Mouse (Mus musculus): Measurements from ENCODE around the gene Gpr3. TPM values are rescaled to one million over a fixed set of nuclear protein-coding genes. Genes with fewer than 3 reads are reported as not detected.

Gpr3 gene
- 1 to 10 TPM; 6.0 to 9.0 (median 6.9) TPM for total RNA-seq (2022)

DNA sequence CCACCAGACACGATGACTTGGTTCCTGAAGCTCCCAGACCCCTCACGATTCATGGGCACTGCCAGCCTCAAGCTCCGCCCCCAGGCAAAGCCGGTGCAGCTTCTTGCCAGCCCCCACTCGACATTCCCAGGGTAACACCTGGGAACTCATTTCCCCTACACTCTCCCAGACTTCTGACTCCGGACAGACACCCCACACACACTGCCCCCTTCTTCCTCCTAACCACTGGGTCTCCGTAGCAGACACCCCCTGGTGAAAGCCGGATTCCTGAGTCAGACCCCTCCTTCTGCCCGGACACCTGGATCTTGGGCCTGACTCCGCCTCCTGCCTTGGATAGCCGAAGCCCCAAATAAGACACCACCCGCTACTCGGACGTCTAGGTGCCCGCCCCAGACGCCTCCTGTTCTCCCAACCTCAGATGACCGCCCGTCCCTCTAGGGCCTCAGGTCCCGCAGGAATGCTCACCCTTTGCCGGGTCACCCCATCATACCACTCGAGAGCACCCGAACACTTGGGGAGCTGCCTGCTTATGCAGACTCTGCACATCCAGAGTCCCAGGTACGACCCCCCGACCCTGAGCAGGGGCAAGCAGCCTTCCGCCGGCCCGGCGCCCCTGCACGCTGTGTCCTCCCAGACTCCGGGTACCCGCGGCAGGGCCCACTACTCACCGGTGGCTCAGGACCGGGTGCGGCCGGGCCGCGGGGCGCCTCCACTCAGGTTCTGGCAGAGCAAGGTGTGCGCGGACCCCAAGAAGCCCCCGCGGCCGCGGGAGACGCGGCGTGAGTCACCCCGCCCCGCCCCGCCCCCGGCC lies at the start of gene Gpr3, which contains the start of gene Cd164l2:
TSS of gene Gpr3 (minus strand) at position 786 of the 811 bp plus-strand sequence.
TSS of gene Cd164l2 (plus strand) at position 381 of the 811 bp plus-strand sequence.
- peak in 1 of 2 experiments; percentile 46 for DNase-seq (ENCODE audit: low spot score in 2 of 2)

GRCm38 (mm10) chr4:133261641-133262374 lies 49.5 kb upstream of the Gpr3 start:
- no peak for DNase-seq (ENCODE audit: low spot score in 2 of 2)

GRCm38 (mm10) chr4:133257798-133258408 lies 45.6 kb upstream of the Gpr3 start:
- DNase-seq (ENCODE audit: low spot score in 2 of 2), result no peak

GRCm38 (mm10) chr4:133257230-133257629 lies 44.9 kb upstream of the Gpr3 start:
- no peak for DNase-seq (ENCODE audit: low spot score in 2 of 2)

DNA sequence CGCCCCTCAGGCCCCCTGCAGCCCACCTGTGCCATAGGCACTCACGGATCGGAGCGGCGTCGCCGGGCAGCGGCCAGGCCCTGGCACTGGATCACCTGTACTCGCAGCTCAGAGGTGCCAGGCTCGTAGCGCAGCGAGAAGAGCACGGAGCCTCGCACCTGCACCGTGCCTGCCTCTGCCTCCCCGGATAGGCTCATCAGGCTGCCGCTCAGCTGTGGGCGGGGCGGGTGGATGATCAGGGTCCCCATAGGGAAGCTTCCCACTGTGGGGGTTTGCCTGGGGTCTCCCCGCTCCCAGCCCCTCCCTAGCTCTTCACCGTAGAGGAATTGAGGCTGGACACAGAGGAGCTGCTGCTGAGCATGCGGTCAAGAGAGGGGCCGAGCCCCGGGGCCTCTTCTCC lies 44.5 kb upstream of the Gpr3 start:
- no peak for DNase-seq (ENCODE audit: low spot score in 2 of 2)

DNA sequence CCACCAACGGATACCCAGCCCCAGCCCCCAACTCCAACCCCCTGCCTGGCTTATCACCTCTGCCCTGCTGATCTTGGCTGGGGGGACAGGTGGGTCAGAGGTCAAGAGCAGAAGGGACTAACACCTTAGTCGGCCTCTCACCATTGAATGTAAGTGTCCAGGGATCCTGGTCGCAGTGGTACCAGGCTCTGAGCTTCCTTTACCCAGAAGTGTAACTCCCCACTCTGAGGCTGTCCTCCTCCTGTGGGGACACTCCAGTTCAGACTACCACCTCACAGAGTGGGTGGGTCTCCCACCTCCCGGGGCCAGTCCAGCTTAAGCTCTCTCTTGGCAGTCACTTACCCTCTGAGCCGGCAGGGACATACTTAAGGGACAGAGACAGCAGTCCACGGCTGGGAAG lies 43.1 kb upstream of the Gpr3 start:
- DNase-seq (ENCODE audit: low spot score in 2 of 2), result no peak

- no peak for DNase-seq (ENCODE audit: low spot score in 2 of 2)
Observed at GRCm38 (mm10) chr4:133253412-133253811, 41.1 kb upstream of the Gpr3 start.

DNA sequence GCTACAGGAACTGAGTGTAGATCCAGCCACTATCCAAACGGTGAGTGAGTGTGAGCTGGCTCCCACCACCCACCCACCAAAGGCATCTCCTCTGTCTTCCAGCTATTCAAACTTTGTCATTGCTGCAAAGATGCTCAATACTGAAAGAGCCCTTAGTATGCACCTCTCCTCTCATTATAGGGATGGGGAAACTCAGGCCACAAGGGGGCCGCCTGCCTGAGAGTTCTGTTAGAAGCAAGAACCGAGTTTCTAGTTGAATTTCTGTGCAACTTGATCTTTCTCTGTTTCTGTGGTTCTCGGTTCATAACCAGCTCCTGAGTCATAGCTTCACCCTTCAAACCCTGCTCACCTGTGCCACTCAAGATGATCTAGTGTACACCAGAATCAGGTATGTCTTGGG lies 39.8 kb upstream of the Gpr3 start:
- DNase-seq (ENCODE audit: low spot score in 2 of 2), result no peak

DNA sequence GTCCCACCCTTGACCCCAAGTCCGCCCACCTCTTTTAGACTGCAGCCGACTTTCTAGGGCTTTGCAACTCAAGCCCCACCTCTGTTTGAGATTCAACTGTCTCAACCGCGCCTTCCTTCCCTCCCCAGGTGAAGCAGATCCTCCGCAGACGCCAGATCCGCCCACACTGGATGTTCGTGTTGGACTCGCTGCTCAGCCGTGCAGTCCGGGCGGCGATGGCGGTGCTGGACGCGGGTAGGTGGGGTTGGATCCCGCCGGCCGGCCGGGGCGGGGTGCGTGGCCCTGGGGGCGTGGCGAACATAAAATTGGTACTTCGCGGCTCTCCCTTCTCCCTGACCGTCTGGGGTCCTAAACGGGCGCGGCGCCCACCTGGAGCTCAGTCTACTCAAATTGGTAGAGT lies 38.9 kb upstream of the Gpr3 start:
- DNase-seq (ENCODE audit: low spot score in 2 of 2), result no peak

GRCm38 (mm10) chr4:133250609-133251008 lies 38.3 kb upstream of the Gpr3 start:
- peak; percentile 65 to 75 for DNase-seq (ENCODE audit: low spot score in 2 of 2)

- DNase-seq (ENCODE audit: low spot score in 2 of 2), result no peak
Observed at GRCm38 (mm10) chr4:133247806-133248449, 35.6 kb upstream of the Gpr3 start.

DNA sequence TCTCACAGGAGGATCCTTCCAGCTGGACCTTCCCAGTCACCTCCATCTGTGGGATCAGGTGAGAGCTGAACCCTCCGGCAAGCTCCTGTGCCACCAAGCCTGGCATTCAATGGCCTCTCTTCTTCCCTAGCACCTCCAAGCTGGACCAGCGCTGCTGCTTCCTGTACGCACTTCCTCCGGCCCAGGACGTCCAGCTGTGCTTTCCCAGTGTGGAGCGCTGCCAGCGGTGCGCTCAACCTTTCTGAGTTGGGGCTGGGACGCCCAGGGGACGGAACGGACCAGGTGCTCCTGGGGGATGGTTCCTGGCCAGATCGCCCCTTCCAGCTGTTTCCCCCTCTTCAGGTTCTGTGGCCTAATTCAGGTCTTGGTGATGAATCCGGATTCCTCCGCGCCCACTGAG lies 34.7 kb upstream of the Gpr3 start:
- DNase-seq (ENCODE audit: low spot score in 2 of 2), result no peak

- DNase-seq (ENCODE audit: low spot score in 2 of 2), result no peak
Observed at GRCm38 (mm10) chr4:133244289-133244688, 32.0 kb upstream of the Gpr3 start.

GRCm38 (mm10) chr4:133243538-133243937 lies 31.2 kb upstream of the Gpr3 start:
- no peak for DNase-seq (ENCODE audit: low spot score in 2 of 2)

DNA sequence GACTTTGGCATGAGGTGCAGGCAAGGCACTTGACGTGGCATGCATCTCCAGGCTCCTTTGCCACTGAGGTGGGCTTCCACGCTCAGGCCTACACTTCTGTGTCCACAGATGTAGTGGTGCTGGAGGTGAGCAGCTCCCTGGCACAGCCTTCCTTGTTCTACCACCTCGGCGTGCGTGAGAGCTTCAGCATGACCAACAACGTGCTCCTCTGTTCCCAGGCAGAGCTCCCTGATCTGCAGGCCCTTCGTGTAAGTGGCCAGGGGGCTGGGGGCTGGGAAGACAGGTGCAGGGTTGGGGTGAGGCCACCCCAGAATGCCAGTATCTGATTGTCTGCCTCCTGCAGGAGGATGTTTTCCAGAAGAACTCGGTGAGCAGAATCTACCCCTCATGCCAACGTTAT lies 30.4 kb upstream of the Gpr3 start:
- no peak for DNase-seq (ENCODE audit: low spot score in 2 of 2)

GRCm38 (mm10) chr4:133241910-133242309 lies 29.6 kb upstream of the Gpr3 start:
- DNase-seq (ENCODE audit: low spot score in 2 of 2), result no peak

- peak; percentile 81 to 87 for DNase-seq (ENCODE audit: low spot score in 2 of 2)
Observed at GRCm38 (mm10) chr4:133240934-133241908, 28.9 kb upstream of the Gpr3 start.

DNA sequence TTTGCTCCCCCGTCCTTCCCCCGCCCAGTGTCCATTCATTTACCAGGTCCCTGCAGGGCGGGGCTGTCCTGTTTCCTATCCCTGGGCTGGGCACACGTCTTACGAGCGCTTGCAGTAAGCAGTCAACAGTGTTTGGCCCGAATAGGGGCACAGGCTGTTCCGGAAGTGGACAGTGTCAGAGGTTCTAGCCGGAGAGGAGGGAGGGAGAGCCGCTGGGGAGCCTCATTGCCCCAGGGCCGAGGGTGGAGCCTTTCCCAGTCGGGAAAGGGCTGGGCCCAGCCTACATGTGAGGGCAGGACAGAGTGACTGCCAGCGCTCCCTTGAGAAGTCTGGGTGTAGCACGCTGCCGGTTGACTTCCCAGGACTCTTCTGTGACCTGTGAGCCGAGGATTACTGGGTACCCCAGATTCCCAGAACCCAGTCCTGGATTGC lies 28.2 kb upstream of the Gpr3 start, which contains the start of gene Map3k6:
TSS of gene Map3k6 (plus strand) at position 329 of the 432 bp plus-strand sequence.
- no peak for DNase-seq (ENCODE audit: low spot score in 2 of 2)

- no peak for DNase-seq (ENCODE audit: low spot score in 2 of 2)
Observed at GRCm38 (mm10) chr4:133237911-133238310, 25.6 kb upstream of the Gpr3 start.

DNA sequence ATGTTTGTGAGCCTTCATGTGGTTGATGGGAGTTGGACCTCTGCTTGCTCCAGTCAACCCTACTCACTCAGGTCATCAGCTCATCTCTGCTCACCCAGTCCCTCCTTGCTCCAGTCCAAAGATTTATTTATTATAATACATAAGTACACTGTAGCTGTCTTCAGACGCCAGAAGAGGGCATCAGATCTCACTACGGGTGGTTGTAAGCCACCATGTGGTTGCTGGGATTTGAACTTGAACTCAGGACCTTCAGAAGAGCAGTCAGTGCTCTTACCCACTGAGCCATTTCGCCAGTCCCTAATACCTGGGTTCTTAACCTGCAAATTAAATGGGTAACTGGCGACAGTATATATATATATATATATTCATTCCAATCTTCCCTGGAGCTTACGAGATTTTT lies 23.1 kb upstream of the Gpr3 start:
- no peak for DNase-seq (ENCODE audit: low spot score in 2 of 2)
